Mouse (Mus musculus): ENCODE results near the gene Tbc1d1. TPM values are rescaled to one million over a fixed set of nuclear protein-coding genes. Genes with fewer than 3 reads are reported as not detected.

Tbc1d1 gene
- polyA plus RNA-seq, 1 experiment: 0.10 TPM

- TF ChIP-seq GATA1 (IDR thresholded peaks at IDR 0.05; ENCODE audit: low read length): no peak
- TF ChIP-seq TAL1 (IDR thresholded peaks at IDR 0.05; ENCODE audit: low read length): no peak
Observed at GRCm38 (mm10) chr5:64392426-64393020, 236.4 kb downstream of the Tbc1d1 start.

DNA sequence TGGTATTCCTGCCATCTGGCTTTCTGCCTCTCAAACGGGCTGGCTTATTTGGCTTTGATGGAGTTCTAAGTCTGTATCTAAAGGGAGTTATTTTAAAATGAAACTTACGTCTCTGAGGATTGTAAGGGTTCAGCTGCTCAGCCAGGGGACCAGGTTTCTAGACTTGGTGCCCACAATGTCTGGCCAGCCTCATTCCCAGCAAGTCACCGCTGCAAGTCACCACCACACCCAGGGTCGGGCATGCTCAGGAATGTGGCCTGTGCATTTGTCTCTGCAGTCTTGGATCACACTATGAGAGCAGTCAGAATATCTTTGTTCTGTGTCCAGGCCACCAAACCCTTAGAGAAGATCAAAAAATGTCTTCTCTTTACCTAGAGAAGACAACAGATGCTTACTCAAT is 237.4 kb downstream of the Tbc1d1 start:
- Histone ChIP-seq H3K9me3 (ENCODE audit: control insufficient read depth, low read length) (no peaks in the 10 kb centered on the region), H3K27me3 (ENCODE audit: control insufficient read depth) (peaks cover 10% of the 10 kb centered on the region), H3K36me3 (ENCODE audit: control insufficient read depth) (no peaks in the 10 kb centered on the region), H3K4me3 (replicated peaks) (no peak overlapping the region), H3K4me1 (ENCODE audit: control insufficient read depth) (no peaks in the 10 kb centered on the region; the same call in none of the 2 replicates)
- no peak for TF ChIP-seq TAL1 (IDR thresholded peaks at IDR 0.05; ENCODE audit: low read length)
- no peak for TF ChIP-seq GATA1 (IDR thresholded peaks at IDR 0.05; ENCODE audit: low read length)

More at GRCm38 (mm10) chr5:64392426-64393020, 236.4 kb downstream of the Tbc1d1 start:
- H3K27me3 ChIP-seq (ENCODE audit: control insufficient read depth): peaks cover 12% of the 10 kb centered on the region
- no peaks in the 10 kb centered on the region for H3K36me3 ChIP-seq (ENCODE audit: control insufficient read depth)
- H3K4me3 ChIP-seq (replicated peaks): no peak overlapping the region
- no peaks in the 10 kb centered on the region; the same call in none of the 2 replicates for H3K4me1 ChIP-seq (ENCODE audit: control insufficient read depth)
- H3K9me3 ChIP-seq (ENCODE audit: control insufficient read depth, low read length): no peaks in the 10 kb centered on the region

GRCm38 (mm10) chr5:64398155-64398554 is 242.1 kb downstream of the Tbc1d1 start:
- no peaks in the 10 kb centered on the region for H3K27me3 ChIP-seq (ENCODE audit: control insufficient read depth)
- no peak overlapping the region for H3K4me3 ChIP-seq (replicated peaks)
- no peaks in the 10 kb centered on the region for H3K36me3 ChIP-seq (ENCODE audit: control insufficient read depth)
- TF ChIP-seq GATA1 (IDR thresholded peaks at IDR 0.05; ENCODE audit: low read length): no peak
- TF ChIP-seq TAL1 (IDR thresholded peaks at IDR 0.05; ENCODE audit: low read length): no peak
- H3K4me1 ChIP-seq (ENCODE audit: control insufficient read depth): peaks cover 8% of the 10 kb centered on the region
- no peaks in the 10 kb centered on the region for H3K9me3 ChIP-seq (ENCODE audit: control insufficient read depth, low read length)

GRCm38 (mm10) chr5:64400742-64401141 is 244.6 kb downstream of the Tbc1d1 start:
- no peak for TF ChIP-seq GATA1 (IDR thresholded peaks at IDR 0.05; ENCODE audit: low read length)
- no peak for TF ChIP-seq TAL1 (IDR thresholded peaks at IDR 0.05; ENCODE audit: low read length)
- Histone ChIP-seq H3K4me3 (replicated peaks) (no peak overlapping the region), H3K9me3 (ENCODE audit: control insufficient read depth, low read length) (no peaks in the 10 kb centered on the region), H3K4me1 (ENCODE audit: control insufficient read depth) (peaks cover 13% of the 10 kb centered on the region), H3K27me3 (ENCODE audit: control insufficient read depth) (no peaks in the 10 kb centered on the region), H3K36me3 (ENCODE audit: control insufficient read depth) (no peaks in the 10 kb centered on the region)

Other genes starting within 250 kb of the Tbc1d1 start
- gene Rell1, start 187.4 kb upstream of the Tbc1d1 start, polyA plus RNA-seq (2012): 1.0 and 1.8 TPM in 2 replicates
- 0.37 and 0.68 TPM in 2 replicates for gene Pgm2, start 63.4 kb upstream of the Tbc1d1 start, polyA plus RNA-seq (2012)